Mouse (Mus musculus) ZHBTc4 (cell line): ENCODE measurements around the gene Runx2.
A peak's percentile ranks its signal among the peaks of the same experiment; 100 is the strongest.

ENCODE experiments used
- DNase-seq: peaks from one replicate; pipeline ENCODE4 v3.0.0-alpha.2; 2011; ENCODE audit warnings: low read depth, low spot score

The Runx2 gene

GRCm38 (mm10) chr17:44538921-44539320 lies 275.7 kb downstream of the Runx2 start:
- DNase-seq, result no peak

GRCm38 (mm10) chr17:44530000-44530399 lies 284.6 kb downstream of the Runx2 start:
- peak; percentile 23 for DNase-seq

- no peak for DNase-seq
Measured at GRCm38 (mm10) chr17:44528617-44529016, 286.0 kb downstream of the Runx2 start.

GRCm38 (mm10) chr17:44524146-44524545 lies 290.5 kb downstream of the Runx2 start:
- no peak for DNase-seq

- DNase-seq, result no peak
Measured at GRCm38 (mm10) chr17:44522906-44523305, 291.7 kb downstream of the Runx2 start.

GRCm38 (mm10) chr17:44520122-44521075 lies 294.2 kb downstream of the Runx2 start:
- no peak for DNase-seq

- DNase-seq, result no peak
Measured at GRCm38 (mm10) chr17:44519356-44519755, 295.2 kb downstream of the Runx2 start.

GRCm38 (mm10) chr17:44518156-44518555 lies 296.4 kb downstream of the Runx2 start:
- no peak for DNase-seq

GRCm38 (mm10) chr17:44508198-44508715 lies 306.3 kb downstream of the Runx2 start:
- no peak for DNase-seq

GRCm38 (mm10) chr17:44507741-44508140 lies 306.9 kb downstream of the Runx2 start:
- DNase-seq, result peak; percentile 19

GRCm38 (mm10) chr17:44506524-44506923 lies 308.1 kb downstream of the Runx2 start:
- no peak for DNase-seq

- no peak for DNase-seq
Measured at GRCm38 (mm10) chr17:44504794-44505317, 309.7 kb downstream of the Runx2 start.

GRCm38 (mm10) chr17:44502176-44502575 lies 312.4 kb downstream of the Runx2 start:
- DNase-seq, result no peak

- DNase-seq, result peak; percentile 18
Measured at GRCm38 (mm10) chr17:44500306-44500899, 314.2 kb downstream of the Runx2 start.

GRCm38 (mm10) chr17:44490164-44490794 lies 324.3 kb downstream of the Runx2 start:
- no peak for DNase-seq

- no peak for DNase-seq
Measured at GRCm38 (mm10) chr17:44489346-44489745, 325.3 kb downstream of the Runx2 start.

- peak; percentile 35 for DNase-seq
Measured at GRCm38 (mm10) chr17:44487514-44488244, 326.9 kb downstream of the Runx2 start.

- DNase-seq, result no peak
Measured at GRCm38 (mm10) chr17:44485337-44485736, 329.3 kb downstream of the Runx2 start.

GRCm38 (mm10) chr17:44479918-44480317 lies 334.7 kb downstream of the Runx2 start:
- peak; percentile 52 for DNase-seq

GRCm38 (mm10) chr17:44479491-44479890 lies 335.1 kb downstream of the Runx2 start:
- no peak for DNase-seq

GRCm38 (mm10) chr17:44475910-44476309 lies 338.7 kb downstream of the Runx2 start:
- no peak for DNase-seq
